Mouse (Mus musculus) left cerebral cortex, postnatal 14 days (tissue): ENCODE measurements around the gene Sbp. TPM values are rescaled to one million over a fixed set of nuclear protein-coding genes. Genes with fewer than 3 reads are reported as not detected.

Source experiments
- DNase-seq, 2 experiments: peaks; one replicate each; pipeline ENCODE4 v3.0.0; 2021 to 2022; ENCODE audit warnings: low spot score in 2 of 2, mixed read lengths in 1 of 2
- intact Hi-C: fragments of 180-260 bp; cut with DNase I; formaldehyde crosslinking; loops from one replicate; pipeline ENCODE4 v1.15.1; 2025
- total RNA-seq, 2 experiments: library from RNA; stranded (reverse); gene quantifications; 2 replicates each; pipeline ENCODE4 v1.2.3; 2021

Sbp gene
- total RNA-seq, 2 experiments from 2014 or later: not detected

DNA sequence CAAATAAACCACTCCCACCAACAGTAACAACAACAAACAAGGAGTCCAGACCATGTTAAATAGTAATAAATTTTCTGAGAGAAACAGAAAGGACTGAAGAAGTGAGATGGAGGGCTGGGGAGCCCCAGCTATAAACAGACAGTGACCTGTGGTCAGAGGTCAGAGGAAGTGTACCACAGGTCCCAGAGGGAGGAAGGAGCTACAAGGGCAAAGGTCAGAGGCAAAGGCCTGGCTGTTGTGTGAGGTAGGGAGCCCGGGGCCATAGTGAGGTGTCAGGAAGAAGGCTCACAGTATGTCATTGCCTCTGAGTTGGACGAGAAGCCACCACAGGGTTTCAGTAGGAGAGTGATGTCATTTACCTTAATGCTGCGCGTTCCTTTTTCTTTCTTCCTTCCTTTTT lies 41.4 kb downstream of the Sbp start:
- intact Hi-C loops: no loop called here
- DNase-seq: no peak

- no peak for DNase-seq
- intact Hi-C loops: no loop called here
Measured at GRCm38 (mm10) chr17:23984989-23985388, 43.5 kb downstream of the Sbp start.

DNA sequence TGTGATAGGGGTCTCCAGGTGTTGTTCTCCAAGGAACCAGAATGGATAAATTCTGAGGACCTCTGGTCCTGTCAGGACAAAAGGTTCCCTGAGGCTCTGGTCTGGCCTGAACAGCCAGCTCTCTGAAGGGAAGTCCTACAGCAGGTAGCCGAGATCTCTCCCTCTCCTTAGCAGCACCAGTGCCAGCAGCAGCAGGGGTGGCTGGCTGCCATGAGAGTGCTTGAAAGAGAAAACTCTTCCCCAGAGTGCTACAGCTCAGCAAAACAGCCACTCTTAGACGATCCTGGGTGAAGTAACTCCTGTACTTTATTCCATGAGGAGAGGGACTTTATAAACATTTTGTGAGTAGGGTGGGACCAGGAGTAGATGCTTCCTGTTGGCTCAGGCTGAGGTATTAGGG lies 48.3 kb downstream of the Sbp start:
- DNase-seq: peak in 1 of 2 experiments; percentile 45
- intact Hi-C loops: no loop called here

DNA sequence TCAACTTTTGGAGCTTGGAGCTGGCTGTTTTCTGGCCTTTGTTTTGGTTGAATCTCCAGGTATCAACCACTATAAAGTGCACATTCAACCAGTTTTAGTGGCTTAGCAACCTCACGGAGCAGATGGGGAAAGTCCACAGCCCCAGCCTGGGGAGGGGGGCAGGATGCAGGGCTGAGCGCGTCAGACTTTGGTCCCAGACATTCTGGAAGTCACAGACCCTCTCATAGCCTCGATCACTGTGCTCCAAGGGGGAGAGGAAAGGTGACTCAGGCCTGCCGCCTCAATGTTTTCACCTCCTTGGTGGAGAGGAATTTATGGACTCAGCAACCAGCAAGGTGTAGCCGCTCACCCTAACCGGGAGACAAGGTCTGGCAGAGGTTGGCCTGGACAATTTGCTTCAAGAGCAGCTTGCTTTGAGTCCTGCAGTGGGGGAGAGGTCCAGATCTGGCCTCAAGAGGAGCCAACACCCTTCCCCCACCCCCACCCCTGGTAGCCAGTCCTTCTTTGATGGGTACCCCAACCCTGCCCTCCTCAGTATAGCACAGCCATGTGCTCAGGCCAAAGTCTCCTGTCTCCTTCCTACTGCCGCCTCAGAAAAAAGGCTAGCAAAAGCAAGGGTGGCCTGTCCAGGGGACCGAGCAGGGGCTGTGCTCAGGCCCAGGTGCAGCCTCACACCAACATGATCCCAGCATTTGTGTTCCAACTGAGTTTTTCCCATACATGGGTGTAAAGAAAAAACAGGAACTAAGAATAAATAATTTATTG lies 51.5 kb downstream of the Sbp start:
- intact Hi-C loops: no loop called here

DNA sequence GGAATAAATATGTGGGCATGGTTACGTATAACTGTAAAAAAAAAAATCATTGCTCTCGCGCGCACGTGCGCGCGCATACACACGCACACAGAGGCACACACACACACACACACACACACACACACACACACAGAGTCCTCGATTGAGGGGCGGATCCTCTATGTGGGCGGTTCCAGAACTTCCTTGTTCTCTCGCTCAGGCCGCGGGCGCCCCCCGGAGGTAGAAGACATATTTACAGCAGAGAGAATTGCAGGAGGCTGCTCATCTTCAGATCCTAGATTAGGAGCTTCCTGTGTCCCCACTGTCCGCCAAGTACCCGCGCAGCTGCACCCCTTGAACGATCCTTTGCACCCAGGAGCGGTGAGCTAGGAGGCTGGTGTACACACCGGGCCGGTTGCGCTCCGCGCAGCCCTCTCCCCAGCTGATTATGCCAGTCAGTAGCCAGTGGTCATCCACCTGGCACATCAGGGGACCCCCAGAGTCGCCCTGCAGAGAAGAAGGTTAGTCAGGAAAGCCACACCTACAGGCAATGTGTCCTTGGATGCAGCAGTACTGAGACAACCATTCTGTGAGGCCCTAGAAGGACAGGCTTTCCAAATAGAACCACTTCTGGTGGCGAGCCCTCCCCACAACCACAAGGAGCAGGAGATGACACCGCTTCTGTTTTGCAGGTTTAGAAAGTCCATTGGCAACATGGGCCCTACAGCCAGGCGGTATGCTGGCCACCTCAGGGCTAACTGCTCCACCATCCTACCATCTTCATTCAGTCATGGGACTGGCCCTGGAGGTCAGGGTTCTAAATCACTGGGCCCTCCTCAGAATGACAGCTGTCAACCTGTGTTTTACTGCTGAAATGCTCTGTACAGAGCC lies 52.3 kb downstream of the Sbp start:
- intact Hi-C loops: no loop called here
- DNase-seq: peak; percentile 98

More for the DNA sequence above, 51.5 kb downstream of the Sbp start:
- no peak for DNase-seq

- intact Hi-C loops: no loop called here
Measured at GRCm38 (mm10) chr17:23994667-23995066, 53.2 kb downstream of the Sbp start.

More at GRCm38 (mm10) chr17:23994667-23995066, 53.2 kb downstream of the Sbp start:
- peak in 1 of 2 experiments; percentile 12 for DNase-seq

Other genes with a start within 250 kb of the Sbp start
- gene 1520401A03Rik, start 218.9 kb upstream of the Sbp start, total RNA-seq: under 1 TPM in 1 of 2 experiments, not detected in 1; 0.37 TPM
- gene Pkmyt1, start 215.3 kb upstream of the Sbp start, total RNA-seq: 1 to 10 TPM; 3.3 to 5.7 TPM
- 10 to 100 TPM; 54.2 to 56.8 TPM for gene Paqr4, start 200.8 kb upstream of the Sbp start, total RNA-seq
- gene Kremen2, start 195.8 kb upstream of the Sbp start, total RNA-seq: under 1 TPM; 0.40 to 0.48 TPM
- 100 to 1,000 TPM; 173 to 185 TPM for gene Flywch1, start 170.1 kb upstream of the Sbp start, total RNA-seq
- gene Flywch2, start 155.6 kb upstream of the Sbp start, total RNA-seq: 10 to 100 TPM; 25.7 to 30.1 TPM
- 100 to 1,000 TPM; 573 to 599 TPM for gene Srrm2, start 151.1 kb upstream of the Sbp start, total RNA-seq
- 100 to 1,000 TPM; 334 to 397 TPM for gene Elob, start 112.5 kb upstream of the Sbp start, total RNA-seq
- gene Prss33, start 105.6 kb upstream of the Sbp start, total RNA-seq: not detected
- gene Prss32, start 97.8 kb upstream of the Sbp start, total RNA-seq: 1 to 10 TPM in 1 of 2 experiments, not detected in 1; 1.1 TPM
- 1 to 10 TPM; 1.9 to 2.2 TPM for gene Prss41, start 97.5 kb upstream of the Sbp start, total RNA-seq
- gene Prss21, start 73.6 kb upstream of the Sbp start, total RNA-seq: not detected
- gene Dcpp1, start 60.8 kb upstream of the Sbp start, total RNA-seq: not detected
- not detected for gene Dcpp2, start 60.8 kb upstream of the Sbp start, total RNA-seq
- not detected for gene Dcpp3, start 24.2 kb upstream of the Sbp start, total RNA-seq
- gene Sbpl, start 13.6 kb downstream of the Sbp start, total RNA-seq: not detected
- under 1 TPM; 0.48 to 0.93 TPM for gene Prss30, start 38.9 kb downstream of the Sbp start, total RNA-seq
- 1 to 10 TPM; 1.8 to 2.2 TPM for gene Prss22, start 56.4 kb downstream of the Sbp start, total RNA-seq
- not detected for gene Prss27, start 96.5 kb downstream of the Sbp start, total RNA-seq
- 10 to 100 TPM; 37.6 to 48.3 TPM for gene Kctd5, start 131.8 kb downstream of the Sbp start, total RNA-seq
- gene Pdpk1, start 209.3 kb downstream of the Sbp start, total RNA-seq: 10 to 100 TPM; 89.4 to 95.5 TPM
- 10 to 100 TPM; 32.4 to 36.1 TPM for gene Amdhd2, start 222.1 kb downstream of the Sbp start, total RNA-seq
- gene Atp6v0c, start 228.0 kb downstream of the Sbp start, total RNA-seq: 1,000 to 10,000 TPM; 1,506 to 1,590 TPM